Mouse (Mus musculus): ENCODE data around the gene Dohh.

GRCm38 (mm10) chr10:81422661-81423217 is 38.5 kb downstream of the Dohh start:
- no peak for TF ChIP-seq CTCF (IDR thresholded peaks at IDR 0.05; ENCODE audit: extremely low read depth, insufficient read depth, insufficient read length, insufficient replicate concordance)
- no peak for TF ChIP-seq POLR2A (IDR thresholded peaks at IDR 0.05; ENCODE audit: low read depth, low read length)

Measured in spleen, adult 2 months (tissue).